Mouse (Mus musculus) kidney, postnatal 14 days (tissue): ENCODE data around the gene Kalrn.
A peak's percentile ranks its signal among the peaks of the same experiment; 100 is the strongest.
"Not testable (repeated sequence)": the region's sequence is repeated elsewhere in the genome, so short reads cannot be mapped to it uniquely, and the experiment has no call there.

ENCODE experiments used
- DNase-seq: peaks from one replicate; pipeline ENCODE4 v3.0.0; 2022; ENCODE audit warnings: mixed read lengths

Gene Kalrn

DNA sequence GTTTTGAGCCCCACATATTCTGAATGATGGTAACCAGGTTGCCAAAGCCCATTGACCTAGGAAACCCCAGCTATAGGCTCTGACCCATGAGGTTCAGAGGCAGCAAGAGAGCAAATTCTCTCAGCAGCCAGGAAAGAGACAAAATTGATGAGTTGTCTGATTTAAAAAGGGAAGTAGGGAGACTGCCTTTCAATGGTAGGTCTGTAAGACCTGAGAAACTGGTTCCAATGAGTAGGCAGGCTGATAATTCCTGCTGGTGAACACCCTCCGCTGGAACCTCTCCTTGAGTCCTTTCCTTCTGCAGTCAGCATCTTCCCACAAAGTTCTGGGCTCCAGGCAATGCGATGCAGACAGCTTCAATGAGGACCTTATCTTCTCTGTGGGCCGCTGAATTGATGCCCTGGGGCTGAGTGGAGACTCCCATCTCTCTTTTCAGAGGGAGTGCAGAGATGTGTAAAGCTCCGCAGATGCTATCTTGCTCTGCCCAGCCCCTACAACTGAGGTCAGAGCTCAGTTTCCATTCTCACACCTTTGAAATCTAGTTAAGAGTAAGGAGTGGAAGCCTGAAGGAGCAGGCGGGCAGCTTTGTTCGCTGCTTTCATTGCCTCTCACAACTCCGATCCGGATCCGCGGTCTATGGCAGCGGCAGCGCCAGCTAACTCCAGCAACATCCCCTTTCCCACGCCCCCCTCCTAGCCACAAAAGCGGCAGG lies 479.4 kb downstream of the Kalrn start:
- no peak for DNase-seq

DNA sequence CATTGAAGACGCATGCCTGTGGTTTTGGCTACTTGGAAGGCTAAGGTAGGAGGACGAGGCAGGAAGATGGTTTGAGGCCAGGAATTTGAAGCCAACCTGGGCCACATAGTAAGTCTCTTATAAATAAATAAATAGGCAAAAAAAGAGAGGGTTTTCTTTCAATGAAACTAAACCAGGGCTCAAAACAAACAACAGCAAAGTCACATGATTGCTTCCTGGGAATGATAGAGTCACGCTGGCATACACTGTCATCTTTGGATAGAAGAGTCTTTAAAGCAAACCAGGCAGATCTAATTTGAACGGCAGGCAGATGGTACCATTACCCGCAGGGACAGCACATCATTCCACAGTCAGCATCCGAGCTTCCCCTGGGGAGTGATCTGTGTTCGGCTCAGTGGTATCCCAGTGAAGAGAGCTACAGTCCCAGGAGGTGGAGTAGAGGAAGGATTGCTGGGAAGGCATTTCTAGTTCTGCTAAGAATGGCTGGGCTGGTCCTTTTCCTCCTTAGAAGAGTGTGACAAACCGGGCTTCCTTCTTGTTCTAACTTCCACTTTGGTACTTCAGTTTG lies 483.7 kb downstream of the Kalrn start:
- DNase-seq: no peak

DNA sequence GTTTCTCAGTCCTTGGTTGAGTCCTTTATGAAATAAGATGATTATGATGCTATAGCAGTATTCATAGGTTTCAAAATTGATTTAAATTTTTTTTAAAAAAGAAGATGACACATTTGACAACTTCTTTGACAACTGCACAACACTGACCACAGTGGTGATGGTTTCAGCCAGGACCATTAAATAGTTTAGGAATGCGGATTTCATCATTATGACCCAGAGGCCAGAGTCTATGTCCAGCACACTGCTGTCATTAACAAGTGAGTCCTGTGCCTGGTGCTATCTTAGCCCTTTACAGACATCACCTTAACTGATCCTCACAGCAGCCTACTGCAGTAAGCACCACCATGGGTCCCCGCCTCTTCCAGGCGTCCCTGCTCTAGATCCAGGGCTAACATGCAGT lies 484.3 kb downstream of the Kalrn start:
- no peak for DNase-seq

DNA sequence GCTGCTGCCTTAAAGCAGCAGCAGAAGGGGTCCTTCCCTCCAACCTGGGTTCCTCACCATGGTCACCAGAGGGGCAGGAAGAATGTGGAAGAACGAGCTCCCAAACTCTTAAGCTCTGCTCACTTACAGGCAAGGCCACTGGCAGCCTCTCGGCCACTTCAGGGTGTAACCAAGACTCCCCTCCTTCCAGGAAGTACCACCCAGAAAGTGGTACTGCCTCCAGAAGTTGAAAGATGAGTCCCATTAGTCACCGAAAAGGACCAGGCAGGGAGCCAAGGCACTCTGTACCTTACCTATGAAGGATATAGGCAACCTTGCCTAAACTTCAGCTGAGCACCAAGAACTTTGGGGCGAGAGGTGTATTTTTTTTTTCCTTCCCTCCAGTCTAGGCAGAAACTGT lies 485.0 kb downstream of the Kalrn start:
- DNase-seq: no peak

DNA sequence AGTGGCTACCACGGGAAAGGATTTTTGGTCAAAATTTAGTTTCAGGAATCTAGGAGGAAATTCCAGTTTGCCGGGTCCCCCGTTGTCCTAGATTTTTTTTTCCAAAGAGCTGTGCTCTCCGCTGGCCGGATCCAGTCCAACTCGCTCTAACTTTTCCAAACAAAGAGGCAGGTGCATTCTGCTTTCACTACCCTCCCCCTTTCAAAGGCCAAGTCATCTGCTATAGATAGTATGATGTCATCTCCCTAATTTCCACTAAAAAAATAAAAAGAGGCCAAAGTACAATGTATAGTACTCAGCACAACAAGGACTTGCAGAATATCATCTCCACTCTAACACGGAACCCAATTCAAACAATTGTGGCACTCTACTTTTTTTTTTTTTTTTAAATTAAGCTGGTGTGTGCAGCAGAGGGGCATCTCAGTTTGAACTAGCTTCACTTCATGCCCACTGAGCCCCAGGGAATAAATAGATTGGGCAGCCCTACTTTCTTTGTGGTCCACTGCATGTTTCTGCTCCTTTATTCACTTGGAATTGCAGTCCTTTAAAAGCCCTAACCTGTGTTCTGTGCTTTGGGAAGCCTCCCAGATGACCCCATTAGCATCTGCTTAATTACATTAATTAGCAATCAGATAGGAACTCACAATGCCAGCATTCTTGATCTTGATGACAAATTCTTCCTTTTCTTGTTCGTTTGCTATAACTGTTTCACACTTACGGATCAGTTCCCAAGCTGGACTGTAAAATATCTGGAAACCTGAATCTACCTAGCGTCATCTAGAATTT lies 489.0 kb downstream of the Kalrn start:
- no peak for DNase-seq

DNA sequence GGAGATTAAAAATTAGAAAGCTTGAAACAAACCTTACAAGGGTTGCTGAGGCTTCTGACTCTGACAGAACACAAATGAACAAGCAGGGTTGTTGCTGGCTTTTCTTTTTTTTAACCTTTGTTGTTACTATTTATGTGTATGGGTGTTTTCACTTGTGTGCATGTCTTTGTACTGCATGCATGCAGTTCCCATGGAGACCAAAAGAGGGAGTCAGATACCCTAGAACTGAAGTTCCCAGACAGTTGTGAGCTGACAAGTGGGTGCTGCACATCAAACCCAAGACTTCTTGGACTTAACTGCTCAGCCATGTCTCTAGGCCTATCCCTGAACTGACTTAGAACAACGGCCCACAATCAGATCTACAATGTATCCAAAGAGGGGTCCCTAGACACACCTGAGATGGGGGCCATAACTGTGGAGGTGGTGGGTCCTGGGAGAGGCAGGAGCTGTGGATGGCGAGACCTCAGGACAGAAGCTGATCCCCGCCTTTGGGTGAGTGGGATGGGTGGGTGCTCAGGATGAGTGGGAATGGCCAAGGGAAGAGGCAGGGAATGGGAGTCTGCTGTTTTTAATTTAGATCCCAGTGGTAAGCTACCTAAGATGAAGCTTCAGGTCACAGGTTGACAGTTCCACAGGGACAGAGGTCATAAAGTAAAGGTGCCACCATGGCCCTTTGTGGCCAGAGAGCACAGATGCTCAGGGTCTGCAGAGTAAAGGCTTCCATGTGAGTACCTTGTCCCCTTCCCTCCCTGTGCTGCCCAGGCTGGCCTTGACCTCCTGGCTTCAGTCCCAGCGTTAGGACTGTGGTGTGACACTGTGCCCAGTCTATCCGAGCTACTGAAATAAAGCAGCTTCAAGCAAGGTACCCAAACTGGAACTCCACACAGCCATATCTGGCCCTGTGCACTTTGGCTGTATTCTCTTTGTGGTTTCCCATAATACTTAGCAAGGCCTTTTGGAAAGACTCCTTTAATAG lies 490.6 kb downstream of the Kalrn start:
- DNase-seq: no peak

DNA sequence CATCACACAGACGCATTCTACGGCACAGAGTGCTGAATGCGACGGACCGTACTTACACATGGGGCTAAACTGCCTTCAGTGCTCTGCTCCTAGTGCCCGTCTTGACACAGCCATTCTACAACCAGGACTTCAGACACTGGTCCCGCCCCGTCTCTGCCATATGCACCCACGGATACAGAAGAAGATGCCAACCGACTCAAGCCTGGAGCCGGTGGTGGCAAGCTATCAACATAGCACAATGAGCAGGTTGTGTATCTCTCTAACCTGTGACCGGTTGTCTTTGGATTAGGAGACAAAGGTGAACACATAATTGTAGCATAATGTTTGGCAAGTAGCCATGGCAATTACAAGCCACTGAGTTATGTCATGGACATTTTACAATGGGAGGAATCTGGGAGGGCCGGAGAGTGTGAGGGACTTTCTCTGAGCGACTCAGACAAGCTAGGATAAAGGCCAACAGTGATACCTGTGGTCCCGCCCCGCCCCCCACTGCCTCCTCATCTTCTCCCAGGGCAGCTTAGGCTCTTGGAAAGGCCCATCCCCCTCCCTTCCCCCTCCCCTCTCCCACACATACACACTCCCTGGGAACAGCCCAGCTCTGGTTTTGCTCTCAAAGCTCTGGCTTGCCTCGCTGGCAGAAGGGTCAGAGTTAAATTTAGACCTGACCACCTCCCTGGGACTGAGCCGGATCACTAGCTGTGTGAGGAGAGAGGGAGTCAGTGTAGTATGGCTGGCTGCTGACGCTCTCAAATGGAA lies 491.5 kb downstream of the Kalrn start:
- DNase-seq: peak; percentile 21

DNA sequence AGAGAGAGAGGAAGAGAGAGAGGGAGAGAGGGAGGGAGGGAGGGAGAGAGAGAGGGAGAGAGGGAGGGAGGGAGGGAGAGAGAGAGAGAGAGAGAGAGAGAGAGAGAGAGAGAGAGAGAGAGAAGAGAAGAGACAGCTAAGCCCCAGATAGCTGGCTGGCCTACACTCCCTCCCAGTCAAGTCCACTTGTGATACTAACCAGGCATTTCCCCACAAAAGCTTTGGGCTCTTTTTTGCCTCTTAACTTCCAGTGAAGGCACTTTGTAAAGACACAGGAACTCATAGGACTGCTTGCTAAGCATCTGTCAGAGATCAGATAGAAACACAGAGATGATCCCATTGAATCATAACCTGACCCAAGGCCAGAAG lies 492.0 kb downstream of the Kalrn start:
- not testable (repeated sequence) for DNase-seq

DNA sequence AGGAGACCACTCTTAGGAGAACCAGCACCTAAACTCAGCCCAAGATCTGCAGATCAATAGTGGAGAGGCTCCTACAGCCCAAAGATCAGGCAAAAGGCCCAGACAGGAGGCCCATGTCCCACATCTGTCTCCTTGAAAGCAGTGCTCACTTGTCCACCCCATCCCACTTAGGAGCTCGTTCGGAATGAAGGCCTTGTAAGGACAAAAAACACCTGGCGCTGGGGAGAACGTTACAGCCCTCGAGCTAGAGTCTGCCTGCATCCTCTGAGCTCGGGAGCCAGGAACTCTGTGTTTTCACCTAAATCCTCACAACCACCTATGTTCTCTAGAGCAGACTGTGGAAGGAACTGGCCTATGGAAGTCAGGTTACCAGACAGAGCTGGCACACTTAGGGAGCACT lies 492.5 kb downstream of the Kalrn start:
- DNase-seq: no peak

DNA sequence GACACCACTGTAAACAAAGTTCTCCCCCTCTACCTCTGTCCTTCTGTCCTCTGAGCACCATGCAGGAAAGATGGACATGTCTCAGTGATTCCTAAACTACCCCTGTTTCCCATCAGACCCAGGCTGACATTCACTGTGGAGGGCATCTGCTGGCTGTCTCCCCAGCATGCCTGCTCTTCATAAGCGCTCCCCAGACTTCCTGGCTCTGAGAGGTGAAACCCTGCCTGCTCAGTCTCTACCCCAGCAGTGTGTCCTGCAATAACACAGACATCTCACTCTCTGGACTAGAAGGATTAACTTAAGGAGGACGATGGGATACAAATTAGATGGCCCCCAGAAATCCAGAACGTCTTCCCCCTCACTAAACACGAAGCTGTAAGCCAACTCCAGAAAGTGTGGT lies 493.8 kb downstream of the Kalrn start:
- DNase-seq: no peak

DNA sequence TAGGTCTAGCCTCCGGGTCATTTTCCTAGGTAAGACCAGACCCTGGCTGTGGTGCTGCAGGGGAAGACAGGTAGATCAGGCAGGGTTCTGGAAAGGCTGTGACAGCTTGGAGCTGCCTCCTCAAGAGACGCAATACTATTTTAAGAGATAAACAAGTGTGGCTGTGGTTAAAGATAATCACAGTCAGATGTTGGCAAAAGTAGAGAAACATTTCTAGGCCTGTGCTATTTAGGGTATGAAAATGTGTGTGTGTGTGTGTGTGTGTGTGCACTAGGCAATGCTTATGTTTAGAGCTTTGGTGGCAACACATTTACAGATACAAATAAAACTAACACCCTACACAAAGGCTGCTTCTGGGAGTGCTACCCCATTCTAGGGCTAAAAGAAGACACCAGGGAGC lies 494.6 kb downstream of the Kalrn start:
- DNase-seq: no peak

DNA sequence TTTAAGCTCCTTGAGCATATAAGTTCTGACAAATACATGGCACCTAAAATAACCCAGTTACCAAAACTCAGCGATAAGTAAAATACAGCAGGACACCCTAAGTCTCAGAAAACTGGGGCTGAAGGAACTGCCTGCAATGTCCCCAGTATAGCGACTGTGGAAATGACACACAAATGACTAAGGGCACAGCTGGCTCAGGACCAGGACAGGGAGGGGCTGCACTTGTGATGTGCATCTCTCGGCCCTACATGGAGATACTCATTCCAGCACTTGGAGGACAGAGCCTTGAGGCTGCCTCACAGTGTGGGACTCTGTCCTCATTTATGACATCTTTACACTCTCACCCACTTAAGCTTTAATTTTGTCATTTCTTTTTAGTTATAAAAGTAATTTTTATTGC lies 497.2 kb downstream of the Kalrn start:
- no peak for DNase-seq

DNA sequence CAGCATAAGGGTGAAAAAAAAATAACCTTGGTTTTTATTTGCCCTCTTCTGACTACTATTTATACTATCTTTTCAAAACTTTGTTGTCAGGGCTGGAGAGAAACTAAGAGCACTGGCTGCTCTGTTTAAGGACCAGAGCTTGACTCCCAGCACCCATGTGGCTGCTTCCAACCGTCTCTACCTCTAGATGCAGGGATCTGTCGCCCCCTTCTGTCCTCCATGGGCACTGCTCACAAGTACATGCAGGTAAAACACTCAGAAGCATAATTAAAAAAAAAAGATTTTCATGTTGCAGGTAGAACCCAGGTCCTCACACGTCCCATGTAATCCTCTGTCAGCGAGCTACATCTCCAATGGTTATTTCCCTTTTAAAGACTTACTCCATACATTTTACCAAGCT lies 499.4 kb downstream of the Kalrn start:
- no peak for DNase-seq

DNA sequence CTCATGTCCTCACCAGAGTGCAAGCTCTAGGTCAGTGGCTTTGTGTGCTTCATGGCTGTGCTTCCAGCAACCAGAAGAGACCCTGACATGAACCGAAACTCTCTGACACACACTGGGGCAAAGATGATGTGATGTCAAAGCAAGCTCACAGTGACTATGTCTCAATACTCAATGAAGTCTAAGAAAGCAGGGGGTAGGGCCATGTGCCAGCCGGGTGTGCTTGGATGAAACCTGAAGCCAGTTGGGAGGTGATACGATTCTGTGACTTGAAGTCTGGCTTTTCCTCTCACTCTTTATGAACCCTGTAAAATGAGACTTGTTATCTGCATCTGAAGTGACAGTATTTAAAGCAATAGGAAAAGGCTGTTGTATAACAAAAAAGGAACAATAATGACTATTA lies 501.2 kb downstream of the Kalrn start:
- DNase-seq: no peak

DNA sequence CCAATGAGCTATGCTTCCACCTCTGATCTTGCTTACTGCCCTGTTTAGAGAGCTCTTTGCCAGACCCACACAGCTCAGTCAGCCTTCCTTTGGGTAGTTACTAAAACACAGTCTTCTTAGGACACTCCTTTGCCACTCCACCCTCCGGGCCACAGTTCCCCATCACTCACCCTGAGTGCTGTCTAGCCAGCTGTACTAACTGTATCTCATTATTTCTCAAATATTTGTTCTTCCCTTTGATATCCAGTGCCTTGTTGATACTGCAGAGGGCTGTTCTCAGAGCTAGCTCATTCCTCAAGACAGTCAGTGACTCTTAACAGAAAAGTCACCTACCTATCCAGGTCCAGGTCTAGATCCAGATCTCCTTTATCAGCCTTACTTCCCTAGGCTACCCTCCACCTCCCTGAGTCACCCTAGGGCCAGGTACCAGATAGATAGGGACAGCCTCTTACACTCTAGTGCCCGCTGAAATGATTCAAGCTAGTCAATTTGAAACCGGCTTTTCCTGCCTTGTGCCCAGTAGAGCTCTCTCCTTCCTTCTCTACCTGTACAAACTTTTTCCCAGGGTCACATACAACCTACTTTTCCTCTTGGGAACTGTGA lies 502.0 kb downstream of the Kalrn start:
- no peak for DNase-seq

DNA sequence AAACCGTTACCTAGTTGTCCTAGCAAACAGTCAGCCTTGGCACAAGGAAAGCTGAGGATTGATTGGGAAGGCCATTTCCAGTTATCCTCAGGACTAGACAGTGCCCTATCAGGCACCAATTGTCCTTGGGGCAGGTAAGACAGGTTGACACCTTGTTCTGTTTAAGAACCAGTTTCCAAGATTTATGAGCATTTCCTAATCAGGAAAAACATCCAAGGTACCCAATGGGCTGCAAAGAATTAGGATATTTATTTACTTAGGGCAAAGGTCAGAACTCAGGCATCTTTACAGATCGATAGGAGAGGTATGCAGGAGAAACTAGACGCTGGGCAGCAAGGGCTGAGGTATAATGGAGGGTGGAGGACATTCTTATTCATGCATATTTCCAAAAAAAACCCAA lies 503.9 kb downstream of the Kalrn start:
- no peak for DNase-seq

DNA sequence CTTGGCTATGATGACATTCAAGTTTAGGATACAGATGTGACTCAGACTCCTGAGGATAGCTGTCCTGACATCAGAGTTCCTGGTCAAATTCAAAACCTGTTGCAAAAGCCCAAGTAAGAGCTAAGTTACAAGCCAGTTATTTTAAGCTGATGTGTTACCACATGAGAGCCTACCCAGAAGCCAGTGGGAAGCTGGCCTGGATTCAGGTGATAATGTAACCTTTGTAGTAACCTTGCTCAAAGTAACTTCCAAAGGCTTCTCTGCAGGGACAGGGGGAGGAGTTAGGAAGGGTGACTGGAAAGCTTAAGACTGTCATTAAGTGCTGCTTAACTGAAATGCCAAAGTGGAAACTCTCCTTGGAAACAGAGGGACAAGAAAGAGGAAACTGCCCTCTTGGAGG lies 506.4 kb downstream of the Kalrn start:
- peak; percentile 12 for DNase-seq

DNA sequence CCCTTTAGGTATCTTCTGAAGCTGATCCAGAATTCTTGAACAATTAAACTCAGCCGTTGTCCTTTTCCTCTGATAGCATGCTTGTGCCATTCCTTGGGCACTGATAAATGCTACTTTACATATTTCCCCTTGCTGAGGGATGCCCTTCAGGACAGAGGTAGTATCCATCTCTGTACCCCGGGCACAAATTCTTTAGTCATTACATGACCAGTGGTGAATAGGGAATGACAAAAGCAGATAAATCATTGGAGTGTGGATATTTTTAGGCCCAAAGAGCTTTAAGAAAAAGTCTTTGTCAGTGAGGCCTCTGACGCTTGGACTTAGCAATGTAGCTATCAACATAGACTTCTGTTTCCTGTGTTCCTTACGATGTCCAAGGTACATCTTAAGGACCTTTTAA lies 507.0 kb downstream of the Kalrn start:
- no peak for DNase-seq

DNA sequence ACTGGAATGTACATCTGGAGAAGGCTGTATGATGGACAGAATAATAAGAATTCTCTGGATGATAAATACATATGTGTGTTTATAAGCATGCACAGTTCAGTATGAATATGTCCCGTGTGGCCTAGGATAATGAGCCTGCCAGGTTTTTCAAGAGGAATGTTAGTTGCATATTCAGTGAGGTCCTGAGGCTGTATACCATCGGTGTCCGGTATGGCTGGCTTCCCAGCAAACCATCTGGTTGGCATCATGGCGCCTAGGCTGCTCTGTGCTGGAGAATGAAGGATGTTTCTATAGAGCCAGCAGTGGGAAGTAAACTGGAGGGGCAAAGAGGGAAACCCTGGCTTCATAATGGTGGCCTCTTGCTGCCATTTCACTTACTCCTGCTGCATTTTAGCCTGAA lies 510.0 kb downstream of the Kalrn start:
- no peak for DNase-seq

DNA sequence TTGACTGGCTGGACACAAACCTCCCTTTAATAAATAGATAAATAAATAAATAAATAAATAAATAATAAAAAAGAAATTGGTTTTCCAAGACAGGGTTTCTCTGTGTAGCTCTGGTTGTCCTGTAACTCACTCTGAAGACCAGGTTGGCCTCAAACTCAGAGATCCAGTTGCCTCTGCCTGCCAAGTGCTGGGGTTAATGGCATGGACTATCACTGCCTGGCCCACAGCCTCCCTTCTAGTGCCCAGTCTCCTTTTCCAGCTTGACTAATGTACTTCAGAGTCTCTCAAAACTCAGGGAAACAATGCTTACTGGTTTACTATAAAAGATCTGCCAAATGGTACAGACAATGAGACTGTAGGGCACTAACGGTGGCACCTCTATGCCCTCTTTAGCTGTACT lies 511.7 kb downstream of the Kalrn start:
- no peak for DNase-seq

DNA sequence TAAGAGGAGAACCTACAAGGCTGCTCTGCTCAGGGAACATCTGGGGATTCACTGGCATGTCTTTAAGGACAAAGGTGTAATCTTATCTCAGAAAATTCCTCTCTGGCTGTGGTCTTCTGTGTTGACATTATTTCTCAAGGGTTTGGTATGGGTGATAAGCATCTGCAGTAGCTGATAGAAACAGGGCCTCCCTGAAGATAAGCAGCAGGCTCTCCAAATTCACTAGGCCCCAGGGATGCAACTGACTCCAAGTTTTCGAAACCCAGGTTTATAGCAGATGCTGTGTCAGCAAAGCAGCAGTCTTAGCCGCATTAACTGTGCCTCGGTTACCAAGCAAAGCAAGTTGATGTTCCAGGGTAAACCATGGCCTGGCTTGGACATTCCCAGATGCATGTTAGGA lies 514.7 kb downstream of the Kalrn start:
- no peak for DNase-seq

DNA sequence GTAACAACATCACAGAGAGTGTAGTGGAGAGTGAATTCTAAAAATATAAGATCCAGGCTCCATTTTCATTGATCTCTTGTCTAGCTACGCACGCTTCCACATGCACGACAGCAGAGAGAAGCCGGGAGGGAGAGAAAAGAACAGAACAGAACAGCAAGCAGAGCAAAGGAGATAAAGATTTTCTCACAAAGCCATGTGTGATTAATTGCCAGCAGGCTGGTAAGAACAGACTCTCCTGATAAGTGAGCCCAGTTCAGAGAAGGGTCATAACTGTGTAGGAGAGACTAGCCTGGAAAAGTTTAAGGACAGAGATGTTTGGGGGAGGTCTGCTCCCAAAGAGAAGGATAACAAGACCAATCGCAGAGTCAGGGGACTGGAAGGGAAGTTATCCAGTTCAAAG lies 515.9 kb downstream of the Kalrn start:
- no peak for DNase-seq
